Mouse (Mus musculus) heart, adult 2 months (tissue): ENCODE results near the gene Atl2.

Experiments
- CTCF ChIP-seq: fragments of 200-600 bp; IDR thresholded peaks from 2 replicates; pipeline ENCODE4 v1.8.1; 2022; ENCODE audit warnings: antibody characterized with exemption, mild to moderate bottlenecking, moderate library complexity
- POLR2A ChIP-seq: fragments of 200-500 bp; IDR thresholded peaks from 2 replicates; pipeline ENCODE4 v1.6.1; 2011; ENCODE audit warnings: mild to moderate bottlenecking, low read depth, low read length, control low read depth; ENCODE audit not compliant: insufficient read depth

GRCm38 (mm10) chr17:79864503-79864902 is 31.4 kb downstream of the Atl2 start:
- no peak for TF ChIP-seq CTCF
- no peak for TF ChIP-seq POLR2A
